Mouse (Mus musculus) heart, adult 2 months (tissue): Measurements from ENCODE around the gene Olfr725. TPM values are rescaled to one million over a fixed set of nuclear protein-coding genes. Genes with fewer than 3 reads are reported as not detected.

Source experiments
- DNase-seq, 2 experiments: peaks; one replicate each; pipeline ENCODE4 v3.0.0; 2021
- H3K27ac ChIP-seq: fragments of 200-600 bp; 2 replicates; pipeline ENCODE4 v1.8.1; 2022
- H3K27me3 ChIP-seq: fragments of 200-500 bp; 2 replicates; pipeline ENCODE4 v1.6.1; 2012; ENCODE audit warnings: mild to moderate bottlenecking, low read length, inconsistent platforms, mixed read lengths; ENCODE audit not compliant: control insufficient read depth, insufficient read depth
- H3K36me3 ChIP-seq: fragments of 200-500 bp; 2 replicates; pipeline ENCODE4 v1.6.1; 2012; ENCODE audit warnings: low read length, inconsistent platforms; ENCODE audit not compliant: control insufficient read depth, insufficient read depth
- H3K4me1 ChIP-seq: fragments of 200-500 bp; 2 replicates; pipeline ENCODE4 v1.6.1; 2011; ENCODE audit warnings: low read length; ENCODE audit not compliant: control insufficient read depth, insufficient read depth
- H3K4me3 ChIP-seq: fragments of 200-600 bp; 2 replicates; pipeline ENCODE4 v1.8.1; 2022
- H3K79me2 ChIP-seq: fragments of 200-500 bp; replicated peaks from 2 replicates; pipeline ENCODE4 v1.6.1; 2012; ENCODE audit warnings: mild to moderate bottlenecking, inconsistent platforms, low read length, moderate library complexity, mixed read lengths; ENCODE audit not compliant: control insufficient read depth, insufficient read depth
- H3K9ac ChIP-seq: fragments of 200-500 bp; 2 replicates; pipeline ENCODE4 v1.6.1; 2012; ENCODE audit warnings: low read depth, mild to moderate bottlenecking, control low read depth, inconsistent platforms, low read length, mixed read lengths
- CTCF ChIP-seq: fragments of 200-600 bp; IDR thresholded peaks from 2 replicates; pipeline ENCODE4 v1.8.1; 2022; ENCODE audit warnings: antibody characterized with exemption, mild to moderate bottlenecking, moderate library complexity
- EP300 ChIP-seq: fragments of 200-500 bp; IDR thresholded peaks from 2 replicates; pipeline ENCODE4 v1.6.1; 2011; ENCODE audit warnings: low read depth, low read length, control low read depth; ENCODE audit not compliant: insufficient read depth
- POLR2A ChIP-seq: fragments of 200-500 bp; IDR thresholded peaks from 2 replicates; pipeline ENCODE4 v1.6.1; 2011; ENCODE audit warnings: mild to moderate bottlenecking, low read depth, low read length, control low read depth; ENCODE audit not compliant: insufficient read depth
- WGBS: fragments of 180-500 bp; shearing (Covaris S2); methylation state at CpG from one replicate; pipeline ENCODE4 v1.1.7; 2018; 5-methylcytosine and 5-hydroxymethylcytosine counted together
- intact Hi-C: fragments of 180-260 bp; cut with DNase I; formaldehyde crosslinking; loops from one replicate; pipeline ENCODE4 v1.15.1; 2025
- long read RNA-seq: library from polyadenylated mRNA; stranded (forward); transcript quantifications from one replicate; pipeline ENCODE4 v2.0.0, GENCODE M21; 2021
- polyA plus RNA-seq: library from polyadenylated mRNA; depleted of rRNA; stranded (reverse); fragments of >200 nt; gene quantifications from 2 replicates; pipeline ENCODE4 v1.2.3, GENCODE M21; 2012; rRNA removed
- total RNA-seq, 2 experiments: library from RNA; stranded (reverse); gene quantifications; 2 replicates each; pipeline ENCODE4 v1.2.3; 2021

The Olfr725 gene
- total RNA-seq (not detected), polyA plus RNA-seq (not detected in 2 replicates)
- long read RNA-seq: 0 reads

GRCm38 (mm10) chr14:50040275-50040674 is at the start of gene Olfr725:
Olfr725 (minus strand) TSS chr14:50040375.
- intact Hi-C loops: no loop called here
- H3K9ac ChIP-seq: no peak within 1 kb of the TSS
- H3K27ac ChIP-seq: no peak within 1 kb of the TSS
- no peaks in the 10 kb centered on the region for H3K79me2 ChIP-seq
- DNase-seq: no peak
- H3K36me3 ChIP-seq: no peaks in the 10 kb centered on the region
- no peaks in the 10 kb centered on the region for H3K4me1 ChIP-seq
- no peak within 1 kb of the TSS for H3K4me3 ChIP-seq
- H3K27me3 ChIP-seq: no peaks in the 10 kb centered on the region
- TF ChIP-seq POLR2A (no peak), EP300 (no peak), CTCF (no peak)

- Histone ChIP-seq H3K36me3 (no peaks in the 10 kb centered on the region), H3K9ac (no peak overlapping the region), H3K27me3 (no peaks in the 10 kb centered on the region), H3K4me1 (no peaks in the 10 kb centered on the region), H3K4me3 (peak overlapping the region; percentile 49), H3K27ac (no peak overlapping the region), H3K79me2 (no peaks in the 10 kb centered on the region)
- under 1% methylated on average over 4 of the region's 4 CpGs for WGBS
- no peak for DNase-seq
- intact Hi-C loops: no loop called here
- TF ChIP-seq EP300 (no peak), POLR2A (no peak), CTCF (no peak)
Observed at GRCm38 (mm10) chr14:50062733-50063104, 22.5 kb upstream of the Olfr725 start.

- no peaks in the 10 kb centered on the region for H3K27me3 ChIP-seq
- H3K36me3 ChIP-seq: no peaks in the 10 kb centered on the region
- TF ChIP-seq CTCF: peak; percentile 70
- no peak for TF ChIP-seq EP300
- TF ChIP-seq POLR2A: no peak
- no peaks in the 10 kb centered on the region for H3K79me2 ChIP-seq
- 1% methylated on average over 52 of the region's 52 CpGs for WGBS
- peak overlapping the region; percentile 49 for H3K9ac ChIP-seq
- peak overlapping the region; percentile 49 for H3K4me3 ChIP-seq
- no peaks in the 10 kb centered on the region for H3K4me1 ChIP-seq
- DNase-seq: peak; percentile 55 to 61
- intact Hi-C loops: no loop called here
- no peak overlapping the region for H3K27ac ChIP-seq
Observed at GRCm38 (mm10) chr14:50061955-50062732, 22.0 kb upstream of the Olfr725 start.

GRCm38 (mm10) chr14:50061590-50061954 is 21.4 kb upstream of the Olfr725 start:
- Histone ChIP-seq H3K27ac (no peak overlapping the region), H3K4me1 (no peaks in the 10 kb centered on the region), H3K9ac (no peak overlapping the region; the same call in 1 of the 2 replicates), H3K36me3 (no peaks in the 10 kb centered on the region), H3K27me3 (no peaks in the 10 kb centered on the region), H3K79me2 (no peaks in the 10 kb centered on the region), H3K4me3 (peak overlapping the region; percentile 49)
- peak in 1 of 2 experiments; percentile 19 for DNase-seq
- under 1% methylated on average over 13 of the region's 13 CpGs for WGBS
- no peak for TF ChIP-seq CTCF
- no peak for TF ChIP-seq POLR2A
- no peak for TF ChIP-seq EP300
- intact Hi-C loops: no loop called here

- no peak overlapping the region for H3K9ac ChIP-seq
- WGBS: 18% methylated on average over 11 of the region's 11 CpGs
Observed at GRCm38 (mm10) chr14:50061179-50061578, 21.0 kb upstream of the Olfr725 start.

GRCm38 (mm10) chr14:50032041-50032440 is 8.1 kb downstream of the Olfr725 start:
- Histone ChIP-seq H3K79me2 (no peaks in the 10 kb centered on the region), H3K4me1 (no peaks in the 10 kb centered on the region), H3K27ac (no peak overlapping the region), H3K4me3 (no peak overlapping the region), H3K36me3 (no peaks in the 10 kb centered on the region), H3K27me3 (no peaks in the 10 kb centered on the region), H3K9ac (no peak overlapping the region)
- TF ChIP-seq EP300: no peak
- TF ChIP-seq CTCF: no peak
- TF ChIP-seq POLR2A: no peak
- WGBS: 74% methylated on average over 2 of the region's 2 CpGs
- no peak for DNase-seq
- intact Hi-C loops: no loop called here

More at GRCm38 (mm10) chr14:50061179-50061578, 21.0 kb upstream of the Olfr725 start:
- intact Hi-C loops: no loop called here
- no peaks in the 10 kb centered on the region for H3K36me3 ChIP-seq
- no peak for DNase-seq
- H3K27me3 ChIP-seq: no peaks in the 10 kb centered on the region
- H3K4me1 ChIP-seq: no peaks in the 10 kb centered on the region
- TF ChIP-seq POLR2A (no peak), EP300 (no peak), CTCF (no peak)
- no peak overlapping the region for H3K27ac ChIP-seq
- H3K79me2 ChIP-seq: no peaks in the 10 kb centered on the region
- no peak overlapping the region; the same call in 1 of the 2 replicates for H3K4me3 ChIP-seq
